Mouse (Mus musculus): ENCODE measurements around the gene Snupn. TPM values are rescaled to one million over a fixed set of nuclear protein-coding genes. Genes with fewer than 3 reads are reported as not detected.
"Not testable (repeated sequence)": the region's sequence is repeated elsewhere in the genome, so short reads cannot be mapped to it uniquely, and the experiment has no call there.

Snupn gene
- polyA plus RNA-seq (2012; rRNA removed), result 3.2 and 3.9 TPM in 2 replicates

DNA sequence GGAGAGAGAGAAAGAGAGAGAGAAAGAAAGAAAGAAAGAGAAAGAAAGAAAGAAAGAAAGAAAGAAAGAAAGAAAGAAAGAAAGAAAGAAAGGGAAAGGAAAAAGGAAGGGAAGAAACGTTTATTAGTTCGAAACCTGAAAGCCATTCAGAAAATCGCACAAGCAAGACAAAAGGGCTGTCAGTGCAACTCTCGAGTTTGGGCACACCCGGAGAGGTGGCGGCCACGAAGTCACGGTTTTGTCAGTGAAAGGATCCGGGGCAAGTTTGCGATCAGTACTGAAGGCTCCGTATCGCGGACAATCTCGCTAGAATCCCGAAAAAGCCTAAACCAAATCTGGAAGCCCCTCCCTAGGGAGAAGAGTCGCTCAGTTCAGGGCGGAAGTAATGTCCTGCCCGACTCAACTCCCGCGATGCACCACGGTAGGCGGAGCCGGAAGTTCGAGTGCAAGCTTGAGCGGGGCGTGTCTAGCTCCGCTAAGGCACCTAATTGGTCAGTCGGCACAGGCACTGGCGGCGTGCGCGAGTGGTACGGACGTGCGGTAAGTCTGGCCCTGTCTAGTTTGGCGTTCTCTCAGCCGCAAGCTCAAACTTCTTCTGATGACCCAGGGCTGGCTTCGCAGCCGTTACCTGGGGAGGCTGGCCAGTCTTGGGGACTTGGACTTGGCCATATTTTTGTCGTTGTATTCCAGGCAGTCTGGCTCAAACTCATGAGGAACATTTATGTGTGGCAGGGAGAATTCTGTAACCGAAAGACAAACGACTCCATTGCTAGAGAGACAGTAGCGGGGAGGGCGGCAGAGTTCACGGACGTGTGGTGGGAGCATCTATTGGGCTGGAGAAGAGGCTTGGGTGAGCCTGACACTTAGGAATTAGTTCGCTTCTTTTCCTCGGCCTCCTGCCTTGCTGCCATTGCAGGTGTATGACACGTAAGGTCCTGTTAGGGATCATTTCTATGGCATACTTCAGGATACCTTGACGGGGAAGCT lies at the start of gene Snupn:
Gene Snupn (plus strand): TSS at position 465 of the 987 bp plus-strand sequence.
- DNase-seq (ENCODE audit: low read depth, low spot score), result peak; percentile 98
- under 1% methylated on average over 50 of the region's 50 CpGs for WGBS

- WGBS, result 15% methylated on average over 8 of the region's 8 CpGs
- DNase-seq (ENCODE audit: low read depth, low spot score), result peak; percentile 86
These were observed 49.5 kb upstream of the Snupn start for GRCm38 (mm10) chr9:56901187-56901586.

DNA sequence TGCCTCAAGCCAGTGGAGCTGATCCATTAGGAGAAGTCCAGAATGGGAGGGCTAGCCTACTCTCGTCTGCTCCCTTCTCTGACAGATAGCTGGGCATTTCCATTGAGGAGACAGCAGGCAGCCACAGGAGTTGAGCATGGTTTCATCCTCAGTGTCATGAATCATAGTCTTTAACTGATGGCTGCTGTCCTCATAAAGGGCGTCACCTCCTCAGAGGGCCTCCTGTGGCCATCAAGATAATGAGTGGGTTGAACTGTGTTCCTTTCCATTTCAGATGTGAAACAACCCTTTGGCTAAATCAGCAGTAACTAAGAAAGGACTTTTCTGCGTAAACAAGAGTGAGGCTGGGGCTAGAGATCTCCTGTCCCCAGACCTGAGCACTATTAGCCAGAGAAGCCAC lies 47.0 kb upstream of the Snupn start:
- DNase-seq (ENCODE audit: low read depth, low spot score), result no peak
- WGBS, result 94% methylated on average over 3 of the region's 3 CpGs

GRCm38 (mm10) chr9:56907549-56907948 lies 43.1 kb upstream of the Snupn start:
- 51% methylated on average over 9 of the region's 9 CpGs for WGBS
- DNase-seq (ENCODE audit: low read depth, low spot score), result no peak

DNA sequence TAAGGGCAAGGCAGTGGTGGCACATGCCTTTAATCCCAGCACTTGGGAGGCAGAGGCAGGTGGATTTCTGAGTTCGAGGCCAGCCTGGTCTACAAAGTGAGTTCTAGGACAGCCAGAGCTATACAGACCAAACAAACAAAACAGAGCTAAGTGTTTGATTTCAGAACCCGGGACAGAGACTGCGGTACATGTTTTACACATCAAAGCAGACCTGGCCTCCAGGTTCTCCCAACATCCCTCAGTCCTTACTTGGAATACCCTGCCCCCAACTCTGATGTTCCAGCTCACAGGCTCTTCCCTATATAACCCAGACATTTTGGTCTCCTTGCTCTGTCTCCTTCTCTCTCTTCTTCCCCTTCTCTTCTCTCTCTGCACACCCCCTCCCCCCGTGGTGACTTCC lies 40.7 kb upstream of the Snupn start:
- not testable (repeated sequence) for DNase-seq (ENCODE audit: low read depth, low spot score)
- 54% methylated on average over 4 of the region's 4 CpGs for WGBS

GRCm38 (mm10) chr9:56911017-56911416 lies 39.7 kb upstream of the Snupn start:
- WGBS, result 18% methylated on average over 1 of the region's 1 CpGs
- DNase-seq (ENCODE audit: low read depth, low spot score), result no peak

- 58% methylated on average over 9 of the region's 9 CpGs for WGBS
- no peak for DNase-seq (ENCODE audit: low read depth, low spot score)
These were observed 36.7 kb upstream of the Snupn start for GRCm38 (mm10) chr9:56913991-56914390.

GRCm38 (mm10) chr9:56915116-56915515 lies 35.6 kb upstream of the Snupn start:
- DNase-seq (ENCODE audit: low read depth, low spot score), result no peak
- 82% methylated on average over 1 of the region's 1 CpGs for WGBS

DNA sequence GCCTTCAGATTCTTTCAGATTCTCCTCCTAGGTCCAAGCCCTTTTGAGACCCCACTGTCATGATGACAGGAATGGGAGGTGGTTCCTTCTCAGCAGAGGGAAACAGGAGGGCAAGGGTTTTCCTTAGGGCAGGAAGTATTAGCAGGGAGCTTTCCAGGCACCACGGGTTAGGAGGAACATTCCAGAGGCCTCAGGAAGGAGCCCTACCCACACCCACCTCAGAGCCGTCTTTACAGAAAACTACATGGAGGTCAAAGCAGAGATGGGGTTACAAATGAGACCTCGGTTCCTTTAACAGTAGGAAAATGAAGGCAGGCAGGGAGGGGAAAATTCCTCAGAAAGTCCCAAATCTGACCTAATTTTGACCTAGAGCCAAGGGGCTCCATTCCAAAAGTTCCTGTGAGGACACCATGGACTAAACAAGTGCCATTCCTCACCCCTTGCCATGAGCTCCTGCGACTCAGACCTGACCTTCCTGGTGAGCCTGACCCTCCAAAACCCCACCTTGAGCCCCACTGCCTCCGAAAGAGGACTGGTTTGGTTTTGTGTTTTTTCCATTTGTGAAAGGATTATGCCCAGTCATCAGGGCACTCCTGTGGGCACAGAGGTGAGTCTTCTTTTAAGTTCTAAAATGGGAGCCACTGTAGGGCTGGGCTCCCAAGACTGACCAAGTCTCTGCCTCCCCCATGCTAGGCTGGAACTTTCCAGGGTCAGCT lies 34.8 kb upstream of the Snupn start:
- DNase-seq (ENCODE audit: low read depth, low spot score), result no peak
- WGBS, result 62% methylated on average over 5 of the region's 5 CpGs

GRCm38 (mm10) chr9:56917131-56917530 lies 33.5 kb upstream of the Snupn start:
- WGBS, result 94% methylated on average over 2 of the region's 2 CpGs
- no peak for DNase-seq (ENCODE audit: low read depth, low spot score)

GRCm38 (mm10) chr9:56918466-56918865 lies 32.2 kb upstream of the Snupn start:
- WGBS, result 95% methylated on average over 13 of the region's 13 CpGs
- no peak for DNase-seq (ENCODE audit: low read depth, low spot score)

- WGBS, result 85% methylated on average over 4 of the region's 4 CpGs
- DNase-seq (ENCODE audit: low read depth, low spot score), result no peak
These were observed 27.9 kb upstream of the Snupn start for GRCm38 (mm10) chr9:56922746-56923145.

- 18% methylated on average over 8 of the region's 8 CpGs for WGBS
- DNase-seq (ENCODE audit: low read depth, low spot score), result no peak
These were observed 26.6 kb upstream of the Snupn start for GRCm38 (mm10) chr9:56923841-56924650.

DNA sequence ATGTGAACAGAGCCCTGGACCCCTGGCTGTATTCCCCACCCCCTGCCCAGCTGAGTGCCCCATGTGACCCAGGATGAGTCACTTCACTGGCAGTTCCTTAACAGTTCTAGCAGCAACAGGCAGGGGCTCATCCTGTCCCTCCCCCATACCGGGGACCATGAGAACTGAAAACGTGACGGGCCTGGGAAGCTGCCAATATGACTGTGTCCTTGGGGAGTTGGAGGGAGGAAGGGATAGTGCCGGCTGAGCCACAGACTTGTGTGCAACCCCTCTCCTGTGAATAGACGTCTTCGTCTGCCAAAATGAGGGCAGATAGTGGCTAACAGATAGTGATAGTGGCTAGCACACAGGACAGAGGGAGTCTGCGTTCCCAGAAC lies 26.0 kb upstream of the Snupn start:
- no peak for DNase-seq (ENCODE audit: low read depth, low spot score)
- 10% methylated on average over 7 of the region's 7 CpGs for WGBS

DNA sequence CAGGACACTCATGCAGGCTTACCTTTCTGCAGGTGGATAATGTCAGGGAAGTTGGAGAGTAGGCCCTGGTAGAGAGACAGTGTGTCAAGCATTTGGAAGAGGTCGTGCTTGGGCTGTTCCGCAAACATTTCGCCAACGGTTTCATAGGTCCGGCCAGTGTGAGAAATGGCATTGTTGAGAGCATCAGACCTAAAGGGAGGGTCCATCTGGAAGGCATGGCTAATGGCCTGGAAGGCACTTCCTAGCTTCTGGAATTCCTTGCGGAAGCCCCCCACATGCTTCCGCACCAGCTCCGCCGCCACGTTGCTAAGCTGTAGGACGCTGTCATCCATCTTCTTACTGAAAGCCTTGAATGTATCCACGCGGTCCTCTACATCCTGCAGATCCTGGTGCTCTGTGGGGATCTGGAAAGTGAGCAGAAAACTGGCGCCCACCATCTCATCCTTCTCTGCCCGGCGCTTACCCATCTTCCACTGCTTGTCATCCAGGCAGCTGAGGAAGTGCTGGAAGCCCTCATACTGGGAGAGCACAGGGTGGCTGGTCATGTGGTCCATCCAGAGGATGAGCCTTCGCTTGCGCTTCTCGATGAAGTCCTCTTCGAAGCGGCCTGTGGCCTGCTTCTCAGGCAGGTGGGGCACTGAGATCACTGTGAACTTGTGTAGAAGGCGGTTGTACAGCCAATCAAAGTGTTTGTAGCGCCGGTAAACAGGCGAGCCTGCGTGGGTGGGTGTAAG lies 25.2 kb upstream of the Snupn start:
- no peak for DNase-seq (ENCODE audit: low read depth, low spot score)
- 83% methylated on average over 26 of the region's 26 CpGs for WGBS

DNA sequence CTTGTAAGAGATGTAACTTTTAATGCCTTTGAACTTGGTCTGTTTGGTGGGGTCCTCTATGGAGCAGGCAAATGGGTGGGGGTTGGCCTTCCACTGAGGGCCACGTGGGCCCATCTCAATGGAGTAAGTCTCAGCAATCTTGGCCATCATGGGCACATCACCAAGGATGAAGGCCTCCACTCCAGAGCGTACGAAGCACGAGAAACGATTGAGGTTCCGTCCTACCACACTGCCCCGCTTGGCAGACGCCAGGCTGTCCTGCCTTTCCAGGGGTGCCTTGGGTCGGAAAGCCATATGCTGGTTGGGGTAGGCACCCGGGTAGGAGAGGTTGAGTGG lies 24.7 kb upstream of the Snupn start:
- 94% methylated on average over 10 of the region's 10 CpGs for WGBS
- DNase-seq (ENCODE audit: low read depth, low spot score), result no peak

DNA sequence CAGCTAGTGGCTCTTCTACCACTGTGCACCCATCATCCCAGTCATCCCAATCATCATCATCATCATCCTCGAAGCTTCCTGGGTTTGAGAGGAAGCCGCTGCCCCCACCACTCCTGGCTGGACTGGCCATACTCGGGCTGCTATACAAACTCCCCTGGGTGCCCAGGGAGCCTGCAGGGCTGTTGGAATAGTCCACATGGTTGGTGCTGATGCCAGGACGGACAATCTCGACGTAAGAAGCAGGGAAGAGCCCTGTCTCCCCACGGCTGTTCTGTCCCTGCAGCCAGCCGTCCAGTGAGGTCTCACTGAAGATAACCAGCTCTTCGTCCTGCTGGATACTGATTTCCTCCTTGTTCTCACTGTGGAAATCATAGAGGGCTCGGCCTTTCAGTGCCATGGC lies 24.3 kb upstream of the Snupn start:
- WGBS, result 85% methylated on average over 10 of the region's 10 CpGs
- DNase-seq (ENCODE audit: low read depth, low spot score), result no peak

GRCm38 (mm10) chr9:56927191-56928012 lies 23.3 kb upstream of the Snupn start:
- under 1% methylated on average over 35 of the region's 35 CpGs for WGBS
- DNase-seq (ENCODE audit: low read depth, low spot score), result no peak

Data from large intestine, adult 2 months (tissue).